Mouse (Mus musculus) embryonic facial prominence, embryonic 13.5 days (tissue): Measurements from ENCODE around the gene Il1rl1. TPM values are rescaled to one million over a fixed set of nuclear protein-coding genes. Genes with fewer than 3 reads are reported as not detected.

Source experiments
- ATAC-seq: fragments of 200-750 bp; cut with Nextera tagmentation; 2 replicates; pipeline ENCODE4 v1.8.0; 2017; ENCODE audit warnings: low read depth; ENCODE audit not compliant: insufficient number of reproducible peaks, insufficient read depth, low FRiP score, low TSS enrichment
- H3K27ac ChIP-seq: fragments of 300-500 bp; sonication (generic); 2 replicates; pipeline ENCODE4 v1.5.1; 2015; ENCODE audit warnings: moderate library complexity, mild to moderate bottlenecking, inconsistent platforms
- H3K27me3 ChIP-seq: fragments of 300-500 bp; sonication (generic); 2 replicates; pipeline ENCODE4 v1.6.1; 2015; ENCODE audit warnings: mild to moderate bottlenecking, inconsistent platforms
- H3K36me3 ChIP-seq: fragments of 300-500 bp; sonication (generic); 2 replicates; pipeline ENCODE4 v1.6.1; 2015; ENCODE audit warnings: mild to moderate bottlenecking, inconsistent platforms
- H3K4me1 ChIP-seq: fragments of 300-500 bp; sonication (generic); 2 replicates; pipeline ENCODE4 v1.6.1; 2015; ENCODE audit warnings: inconsistent platforms
- H3K4me2 ChIP-seq: fragments of 300-500 bp; sonication (generic); 2 replicates; pipeline ENCODE4 v1.6.1; 2015; ENCODE audit warnings: moderate library complexity, mild to moderate bottlenecking, inconsistent platforms
- H3K4me3 ChIP-seq: fragments of 300-500 bp; sonication (generic); 2 replicates; pipeline ENCODE4 v1.5.1; 2015; ENCODE audit warnings: mild to moderate bottlenecking, inconsistent platforms
- H3K9ac ChIP-seq: fragments of 300-500 bp; sonication (generic); 2 replicates; pipeline ENCODE4 v1.6.1; 2015; ENCODE audit warnings: mild to moderate bottlenecking, inconsistent platforms
- H3K9me3 ChIP-seq: fragments of 300-500 bp; sonication (generic); 2 replicates; pipeline ENCODE4 v1.6.1; 2016; ENCODE audit warnings: inconsistent platforms
- WGBS: fragments of 180-500 bp; shearing (Covaris S2); methylation state at CpG from one replicate; pipeline ENCODE4 v1.1.7; 2015; ENCODE audit warnings: mixed read lengths; 5-methylcytosine and 5-hydroxymethylcytosine counted together
- polyA plus RNA-seq: library from polyadenylated mRNA; unstranded; fragments of >200 nt; fragmentation: Nextera tagmentation; extraction: Ambion mirVana; gene quantifications from 2 replicates; pipeline ENCODE4 v1.2.1, GENCODE M21; 2015

The Il1rl1 gene
- polyA plus RNA-seq, result 0.51 and 0.73 TPM in 2 replicates

- Histone ChIP-seq H3K4me1 (no peaks in the 10 kb centered on the region), H3K4me3 (no peak within 1 kb of the TSS), H3K4me2 (no peak within 1 kb of the TSS), H3K9ac (no peak within 1 kb of the TSS), H3K27ac (no peak within 1 kb of the TSS), H3K27me3 (no peaks in the 10 kb centered on the region), H3K36me3 (no peaks in the 10 kb centered on the region), H3K9me3 (no peaks in the 10 kb centered on the region)
- ATAC-seq, result no peak
- WGBS, result 71% methylated on average over 5 of the region's 5 CpGs
Observed at GRCm38 (mm10) chr1:40428910-40429675, at the start of gene Il1rl1. TSS of gene Il1rl1 (plus strand) at chr1:40429570.

GRCm38 (mm10) chr1:40380111-40380510 lies 49.3 kb upstream of the Il1rl1 start:
- H3K9me3 ChIP-seq, result no peaks in the 10 kb centered on the region
- 45% methylated on average over 6 of the region's 6 CpGs for WGBS
- H3K4me1 ChIP-seq, result no peaks in the 10 kb centered on the region
- H3K4me2 ChIP-seq, result no peak overlapping the region
- H3K27ac ChIP-seq, result no peak overlapping the region
- ATAC-seq, result no peak
- no peaks in the 10 kb centered on the region for H3K36me3 ChIP-seq
- no peak overlapping the region for H3K9ac ChIP-seq
- H3K4me3 ChIP-seq, result no peak overlapping the region
- H3K27me3 ChIP-seq, result no peaks in the 10 kb centered on the region

GRCm38 (mm10) chr1:40380990-40381389 lies 48.4 kb upstream of the Il1rl1 start:
- Histone ChIP-seq H3K9me3 (no peaks in the 10 kb centered on the region), H3K4me2 (no peak overlapping the region), H3K27ac (no peak overlapping the region), H3K4me3 (no peak overlapping the region), H3K9ac (no peak overlapping the region), H3K27me3 (no peaks in the 10 kb centered on the region), H3K36me3 (no peaks in the 10 kb centered on the region), H3K4me1 (no peaks in the 10 kb centered on the region)
- WGBS, result 86% methylated on average over 11 of the region's 11 CpGs
- no peak for ATAC-seq

GRCm38 (mm10) chr1:40382841-40383240 lies 46.5 kb upstream of the Il1rl1 start:
- no peak overlapping the region for H3K9ac ChIP-seq
- no peaks in the 10 kb centered on the region for H3K4me1 ChIP-seq
- no peak for ATAC-seq
- H3K27ac ChIP-seq, result no peak overlapping the region
- H3K4me3 ChIP-seq, result no peak overlapping the region
- H3K9me3 ChIP-seq, result no peaks in the 10 kb centered on the region
- no peak overlapping the region for H3K4me2 ChIP-seq
- H3K27me3 ChIP-seq, result no peaks in the 10 kb centered on the region
- WGBS, result 81% methylated on average over 5 of the region's 5 CpGs
- no peaks in the 10 kb centered on the region for H3K36me3 ChIP-seq

- no peak overlapping the region for H3K4me2 ChIP-seq
- no peak overlapping the region for H3K9ac ChIP-seq
- H3K27ac ChIP-seq, result no peak overlapping the region
- ATAC-seq, result no peak
- 90% methylated on average over 8 of the region's 8 CpGs for WGBS
- no peaks in the 10 kb centered on the region for H3K27me3 ChIP-seq
- H3K36me3 ChIP-seq, result no peaks in the 10 kb centered on the region
- no peak overlapping the region for H3K4me3 ChIP-seq
- H3K4me1 ChIP-seq, result no peaks in the 10 kb centered on the region
- no peaks in the 10 kb centered on the region for H3K9me3 ChIP-seq
Observed at GRCm38 (mm10) chr1:40384931-40385545, 44.3 kb upstream of the Il1rl1 start.

GRCm38 (mm10) chr1:40391374-40391773 lies 38.0 kb upstream of the Il1rl1 start:
- no peak overlapping the region for H3K4me2 ChIP-seq

GRCm38 (mm10) chr1:40392535-40392934 lies 36.8 kb upstream of the Il1rl1 start:
- no peaks in the 10 kb centered on the region for H3K27me3 ChIP-seq
- H3K4me3 ChIP-seq, result no peak overlapping the region
- H3K9me3 ChIP-seq, result no peaks in the 10 kb centered on the region
- H3K9ac ChIP-seq, result no peak overlapping the region
- 88% methylated on average over 6 of the region's 6 CpGs for WGBS
- no peak for ATAC-seq
- H3K4me2 ChIP-seq, result no peak overlapping the region
- H3K36me3 ChIP-seq, result no peaks in the 10 kb centered on the region
- H3K27ac ChIP-seq, result no peak overlapping the region
- H3K4me1 ChIP-seq, result no peaks in the 10 kb centered on the region

More at GRCm38 (mm10) chr1:40391374-40391773, 38.0 kb upstream of the Il1rl1 start:
- Histone ChIP-seq H3K4me3 (no peak overlapping the region), H3K4me1 (no peaks in the 10 kb centered on the region), H3K36me3 (no peaks in the 10 kb centered on the region), H3K27me3 (no peaks in the 10 kb centered on the region), H3K27ac (no peak overlapping the region), H3K9ac (no peak overlapping the region), H3K9me3 (no peaks in the 10 kb centered on the region)
- no peak for ATAC-seq
- WGBS, result 91% methylated on average over 3 of the region's 3 CpGs

GRCm38 (mm10) chr1:40393214-40393613 lies 36.2 kb upstream of the Il1rl1 start:
- Histone ChIP-seq H3K4me2 (no peak overlapping the region), H3K4me3 (no peak overlapping the region), H3K9ac (no peak overlapping the region), H3K36me3 (no peaks in the 10 kb centered on the region), H3K9me3 (no peaks in the 10 kb centered on the region), H3K4me1 (no peaks in the 10 kb centered on the region), H3K27ac (no peak overlapping the region), H3K27me3 (no peaks in the 10 kb centered on the region)
- 80% methylated on average over 7 of the region's 7 CpGs for WGBS
- no peak for ATAC-seq

- 93% methylated on average over 6 of the region's 6 CpGs for WGBS
- no peaks in the 10 kb centered on the region for H3K36me3 ChIP-seq
- H3K4me1 ChIP-seq, result no peaks in the 10 kb centered on the region
- H3K9me3 ChIP-seq, result no peaks in the 10 kb centered on the region
- no peaks in the 10 kb centered on the region for H3K27me3 ChIP-seq
- H3K4me3 ChIP-seq, result no peak overlapping the region
- no peak for ATAC-seq
- H3K9ac ChIP-seq, result no peak overlapping the region
- no peak overlapping the region for H3K4me2 ChIP-seq
- no peak overlapping the region for H3K27ac ChIP-seq
Observed at GRCm38 (mm10) chr1:40399639-40400038, 29.7 kb upstream of the Il1rl1 start.

- no peak for ATAC-seq
- no peak overlapping the region for H3K9ac ChIP-seq
- no peaks in the 10 kb centered on the region; the same call in 1 of the 2 replicates for H3K9me3 ChIP-seq
- 76% methylated on average over 7 of the region's 7 CpGs for WGBS
- no peaks in the 10 kb centered on the region for H3K4me1 ChIP-seq
- no peak overlapping the region for H3K4me3 ChIP-seq
- no peak overlapping the region for H3K27ac ChIP-seq
- no peaks in the 10 kb centered on the region for H3K36me3 ChIP-seq
- H3K27me3 ChIP-seq, result no peaks in the 10 kb centered on the region
- no peak overlapping the region for H3K4me2 ChIP-seq
Observed at GRCm38 (mm10) chr1:40404682-40405081, 24.7 kb upstream of the Il1rl1 start.

- no peak for ATAC-seq
- no peaks in the 10 kb centered on the region; the same call in 1 of the 2 replicates for H3K9me3 ChIP-seq
- no peaks in the 10 kb centered on the region for H3K27me3 ChIP-seq
- no peak overlapping the region for H3K9ac ChIP-seq
- WGBS, result 48% methylated on average over 1 of the region's 1 CpGs
- no peak overlapping the region for H3K4me3 ChIP-seq
- no peaks in the 10 kb centered on the region for H3K36me3 ChIP-seq
- no peaks in the 10 kb centered on the region for H3K4me1 ChIP-seq
- H3K4me2 ChIP-seq, result no peak overlapping the region
- H3K27ac ChIP-seq, result no peak overlapping the region
Observed at GRCm38 (mm10) chr1:40409882-40410281, 19.5 kb upstream of the Il1rl1 start.

GRCm38 (mm10) chr1:40413039-40413438 lies 16.3 kb upstream of the Il1rl1 start:
- H3K9me3 ChIP-seq, result no peaks in the 10 kb centered on the region; the same call in 1 of the 2 replicates
- H3K27ac ChIP-seq, result no peak overlapping the region
- no peak overlapping the region for H3K4me3 ChIP-seq
- no peak overlapping the region for H3K9ac ChIP-seq
- no peak overlapping the region for H3K4me2 ChIP-seq
- H3K36me3 ChIP-seq, result no peaks in the 10 kb centered on the region
- no peaks in the 10 kb centered on the region for H3K27me3 ChIP-seq
- ATAC-seq, result no peak
- no peaks in the 10 kb centered on the region for H3K4me1 ChIP-seq
- WGBS, result 93% methylated on average over 1 of the region's 1 CpGs
